11 mouse cellular contexts compared by ENCODE assay signal in genomic region chr13:21268262-21268661, GRCm38 (mm10). TPM values are rescaled to one million over a fixed set of nuclear protein-coding genes. Genes with fewer than 3 reads are reported as not detected.
A peak's percentile ranks its signal among the peaks of the same experiment; 100 is the strongest.
DNase-seq lines count a peak whose midpoint lies in the region; ATAC-seq and TF ChIP-seq lines count a peak whose summit lies in the region.
"Had no signal": no experiment of that assay in that cellular context is flagged by ENCODE, and none has a peak within 500 bp of the region (broad histone marks: within the 10 kb centered on the region; RNA-seq: fewer than 3 reads in every experiment).

No protein-coding gene starts in this region.

- TF ChIP-seq CTCF in lung, postnatal 0 days (IDR thresholded peaks at IDR 0.05), result no peak
- TF ChIP-seq CTCF in hindbrain, postnatal 0 days (IDR thresholded peaks at IDR 0.05; ENCODE audit: low read depth), result no peak

- no peaks in the 10 kb centered on the region for H3K36me3 ChIP-seq in lung, embryonic 15.5 days
- H3K36me3 ChIP-seq in lung, postnatal 0 days (ENCODE audit: insufficient read depth, low read length), result no peaks in the 10 kb centered on the region
- no peaks in the 10 kb centered on the region for H3K36me3 ChIP-seq in embryonic facial prominence, embryonic 10.5 days (replicated peaks)
- H3K36me3 ChIP-seq in hindbrain, postnatal 0 days (ENCODE audit: insufficient read depth, low read length), result no peaks in the 10 kb centered on the region
- H3K36me3 ChIP-seq in stomach, embryonic 15.5 days, result no peaks in the 10 kb centered on the region

- DNase-seq in lung, postnatal 0 days (ENCODE audit: low spot score), result no peak
- DNase-seq in embryonic facial prominence, embryonic 10.5 days (ENCODE audit: low spot score), result no peak
- DNase-seq in hindbrain, postnatal 0 days (ENCODE audit: low spot score), result no peak
- no peak for DNase-seq in right cerebral cortex, adult 2 months (ENCODE audit: low spot score in 2 of 2)
- DNase-seq in lung, postnatal 4 days, result no peak
- DNase-seq: lung, postnatal 10 days; right cerebral cortex, adult 18-20 months had no signal

- peaks cover 7% of the 10 kb centered on the region for H3K4me1 ChIP-seq in lung, embryonic 15.5 days
- H3K4me1 ChIP-seq in lung, postnatal 0 days (ENCODE audit: insufficient read depth, low read depth, low read length), result peaks cover 4% of the 10 kb centered on the region; the same call in 1 of the 2 replicates
- H3K4me1 ChIP-seq in embryonic facial prominence, embryonic 10.5 days, result peaks cover 11% of the 10 kb centered on the region; the same call in 1 of the 2 replicates
- no peaks in the 10 kb centered on the region for H3K4me1 ChIP-seq in hindbrain, postnatal 0 days (ENCODE audit: insufficient read depth, low read length)
- H3K4me1 ChIP-seq in stomach, embryonic 15.5 days, result no peaks in the 10 kb centered on the region

- no peak for TF ChIP-seq EP300 in lung, postnatal 0 days (IDR thresholded peaks at IDR 0.05)

- no peaks in the 10 kb centered on the region for H3K9me3 ChIP-seq in lung, embryonic 15.5 days
- no peaks in the 10 kb centered on the region for H3K9me3 ChIP-seq in lung, postnatal 0 days (ENCODE audit: low read length)
- H3K9me3 ChIP-seq in embryonic facial prominence, embryonic 10.5 days, result no peaks in the 10 kb centered on the region
- H3K9me3 ChIP-seq in hindbrain, postnatal 0 days (ENCODE audit: low read length), result no peaks in the 10 kb centered on the region
- no peaks in the 10 kb centered on the region for H3K9me3 ChIP-seq in stomach, embryonic 15.5 days

- peak overlapping the region; percentile 21 for H3K4me2 ChIP-seq in lung, embryonic 15.5 days
- H3K4me2 ChIP-seq in lung, postnatal 0 days (replicated peaks; ENCODE audit: low read depth, low read length), result no peak overlapping the region
- peak overlapping the region; percentile 38 for H3K4me2 ChIP-seq in hindbrain, postnatal 0 days (ENCODE audit: low read depth, low read length)
- peak overlapping the region; percentile 37 for H3K4me2 ChIP-seq in stomach, embryonic 15.5 days

- no peak for ATAC-seq in lung, embryonic 15.5 days (ENCODE audit: borderline replicate concordance, extremely low read depth, low FRiP score, low TSS enrichment)
- no peak for ATAC-seq in lung, postnatal 0 days
- ATAC-seq in hindbrain, postnatal 0 days, result no peak
- peak; percentile 31; the same call in 1 of the 2 replicates for ATAC-seq in stomach, embryonic 15.5 days (ENCODE audit: insufficient read depth, low FRiP score, low read depth)
- ATAC-seq in CD4-positive, CD25-positive, alpha-beta regulatory T cell, adult 4 months, result no peak

- no peak overlapping the region for H3K9ac ChIP-seq in lung, embryonic 15.5 days
- no peak overlapping the region for H3K9ac ChIP-seq in lung, postnatal 0 days (replicated peaks; ENCODE audit: low read depth)
- no peak overlapping the region; the same call in 1 of the 2 replicates for H3K9ac ChIP-seq in hindbrain, postnatal 0 days (replicated peaks; ENCODE audit: low read length)
- H3K9ac ChIP-seq in stomach, embryonic 15.5 days, result no peak overlapping the region

- H3K4me3 ChIP-seq in lung, embryonic 15.5 days, result no peak overlapping the region
- no peak overlapping the region for H3K4me3 ChIP-seq in lung, postnatal 0 days (ENCODE audit: low read depth, low read length)
- H3K4me3 ChIP-seq in embryonic facial prominence, embryonic 10.5 days, result peak overlapping the region; percentile 51
- H3K4me3 ChIP-seq in hindbrain, postnatal 0 days (ENCODE audit: low read length), result peak overlapping the region; percentile 11; the same call in 1 of the 2 replicates
- H3K4me3 ChIP-seq in stomach, embryonic 15.5 days (replicated peaks), result no peak overlapping the region

- H3K27me3 ChIP-seq in lung, embryonic 15.5 days, result no peaks in the 10 kb centered on the region
- no peaks in the 10 kb centered on the region for H3K27me3 ChIP-seq in lung, postnatal 0 days (replicated peaks; ENCODE audit: insufficient read depth, low read length)
- H3K27me3 ChIP-seq in embryonic facial prominence, embryonic 10.5 days (replicated peaks; ENCODE audit: low read depth, poor library complexity, severe bottlenecking), result peaks cover 7% of the 10 kb centered on the region
- H3K27me3 ChIP-seq in hindbrain, postnatal 0 days (ENCODE audit: insufficient read depth, low read length), result no peaks in the 10 kb centered on the region
- no peaks in the 10 kb centered on the region for H3K27me3 ChIP-seq in stomach, embryonic 15.5 days (replicated peaks)

- 2% methylated on average over 1 of the region's 1 CpGs for WGBS in lung, embryonic 15.5 days
- WGBS in lung, postnatal 0 days, result 0% methylated on average over 1 of the region's 1 CpGs
- 1% methylated on average over 1 of the region's 1 CpGs for WGBS in embryonic facial prominence, embryonic 10.5 days
- WGBS in hindbrain, postnatal 0 days, result 0% methylated on average over 1 of the region's 1 CpGs
- WGBS in stomach, embryonic 15.5 days, result 6% methylated on average over 1 of the region's 1 CpGs

- no peak overlapping the region for H3K27ac ChIP-seq in lung, embryonic 15.5 days
- H3K27ac ChIP-seq in lung, postnatal 0 days (ENCODE audit: low read length), result no peak overlapping the region
- no peak overlapping the region; the same call in 1 of the 2 replicates for H3K27ac ChIP-seq in embryonic facial prominence, embryonic 10.5 days (replicated peaks)
- H3K27ac ChIP-seq in hindbrain, postnatal 0 days, result no peak overlapping the region
- no peak overlapping the region for H3K27ac ChIP-seq in stomach, embryonic 15.5 days

RNA-seq across cellular contexts. Expression of gene Gpx5, which starts 24.3 kb away (rescaled TPM):
- polyA plus RNA-seq in lung, embryonic 15.5 days (2015; fragmentation: Nextera tagmentation; extraction: Ambion mirVana), result not detected in 2 replicates
- not detected in 2 replicates for polyA plus RNA-seq in lung, postnatal 0 days (2015; fragmentation: Nextera tagmentation; extraction: Ambion mirVana)
- not detected in 2 replicates for polyA plus RNA-seq in embryonic facial prominence, embryonic 10.5 days (2016; fragmentation: Nextera tagmentation; extraction: Ambion mirVana)
- not detected in 2 replicates for total RNA-seq in hindbrain, postnatal 0 days (2014; rRNA removed)
- not detected in 2 replicates for polyA plus RNA-seq in hindbrain, postnatal 0 days (2015; fragmentation: Nextera tagmentation; extraction: Ambion mirVana)
- polyA plus RNA-seq in stomach, embryonic 15.5 days (2015; fragmentation: Nextera tagmentation; extraction: Ambion mirVana), result not detected in 2 replicates
- not detected for polyA plus RNA-seq in CD4-positive, CD25-positive, alpha-beta regulatory T cell, adult 4 months (2017; shearing (Covaris generic))
- polyA plus RNA-seq: heart, postnatal 0 days had no signal

RNA-seq across cellular contexts. Expression of gene Gpx6, which starts 43.7 kb away (rescaled TPM):
- polyA plus RNA-seq in lung, embryonic 15.5 days (2015; fragmentation: Nextera tagmentation; extraction: Ambion mirVana), result not detected in 2 replicates
- 0.21 and 0.27 TPM in 2 replicates for polyA plus RNA-seq in lung, postnatal 0 days (2015; fragmentation: Nextera tagmentation; extraction: Ambion mirVana)
- 0.24 and 0.36 TPM in 2 replicates for polyA plus RNA-seq in embryonic facial prominence, embryonic 10.5 days (2016; fragmentation: Nextera tagmentation; extraction: Ambion mirVana)
- total RNA-seq in hindbrain, postnatal 0 days (2014; rRNA removed), result 0.32 and 0.84 TPM in 2 replicates
- polyA plus RNA-seq in hindbrain, postnatal 0 days (2015; fragmentation: Nextera tagmentation; extraction: Ambion mirVana), result 0.59 and 0.61 TPM in 2 replicates
- not detected in 2 replicates for polyA plus RNA-seq in stomach, embryonic 15.5 days (2015; fragmentation: Nextera tagmentation; extraction: Ambion mirVana)
- polyA plus RNA-seq in CD4-positive, CD25-positive, alpha-beta regulatory T cell, adult 4 months (2017; shearing (Covaris generic)), result not detected
- polyA plus RNA-seq: heart, postnatal 0 days had no signal

Comparison
In these comparisons a context has a peak if more than half of its experiments do, and no peak if none do; other contexts are left out.
1. H3K4me3 ChIP-seq: peak in embryonic facial prominence, embryonic 10.5 days (single experiment) and hindbrain, postnatal 0 days (single experiment); none in lung, embryonic 15.5 days (single experiment), lung, postnatal 0 days (single experiment) and stomach, embryonic 15.5 days (single experiment).